Mouse (Mus musculus): ENCODE measurements at regions not wholly inside any gene's neighbourhood (a gene's known extent, or its start where the extent isn't known, plus 50 kb on each side); places are given as distances from the start of the nearest gene placed in this dataset.

DNA sequence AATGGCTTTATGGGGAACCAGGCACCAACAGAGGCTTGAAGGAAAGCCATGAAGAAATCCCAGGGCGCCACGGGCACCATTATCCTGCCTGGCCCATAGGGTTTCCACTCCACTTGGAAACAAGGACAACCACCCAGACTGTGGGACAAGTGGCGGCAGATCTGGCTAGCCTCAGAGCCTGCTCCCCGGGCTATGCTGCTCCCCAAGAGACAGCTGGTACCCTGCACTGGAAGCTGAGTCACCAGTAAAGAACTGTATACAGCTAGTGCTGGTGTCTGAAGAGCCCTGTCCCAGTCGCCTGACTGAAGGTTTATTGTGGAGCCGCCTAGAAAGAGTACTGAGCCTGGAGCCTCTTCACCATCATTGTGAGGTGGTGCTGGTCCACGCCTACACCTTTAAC is 140.6 kb upstream of the Zfp703 start:
- TF ChIP-seq CTCF (IDR thresholded peaks at IDR 0.05; ENCODE audit: low read depth) (no peak), EP300 (optimal IDR thresholded peaks at IDR 0.05) (no peak)
